Mouse (Mus musculus): Measurements from ENCODE around the gene Ndufa9.

Gene Ndufa9

GRCm38 (mm10) chr6:126848712-126849704 is at the start of gene Ndufa9:
Ndufa9 (minus strand) TSS chr6:126849136.
- peak; percentile 75 for ATAC-seq (ENCODE audit: insufficient number of reproducible peaks, low FRiP score, low TSS enrichment)

GRCm38 (mm10) chr6:126877118-126877517 is 28.2 kb upstream of the Ndufa9 start:
- ATAC-seq (ENCODE audit: insufficient number of reproducible peaks, low FRiP score, low TSS enrichment), result no peak

- ATAC-seq (ENCODE audit: insufficient number of reproducible peaks, low FRiP score, low TSS enrichment), result no peak
Measured at GRCm38 (mm10) chr6:126852881-126853280, 3.9 kb upstream of the Ndufa9 start, which contains the start of gene Akap3. Akap3 (plus strand) TSS chr6:126853098.

GRCm38 (mm10) chr6:126836628-126837027 is 12.3 kb downstream of the Ndufa9 start:
- ATAC-seq (ENCODE audit: insufficient number of reproducible peaks, low FRiP score, low TSS enrichment), result no peak

- ATAC-seq (ENCODE audit: insufficient number of reproducible peaks, low FRiP score, low TSS enrichment), result no peak
Measured at GRCm38 (mm10) chr6:126823087-126823486, 25.8 kb downstream of the Ndufa9 start.

GRCm38 (mm10) chr6:126816338-126816737 is 32.6 kb downstream of the Ndufa9 start:
- ATAC-seq (ENCODE audit: insufficient number of reproducible peaks, low FRiP score, low TSS enrichment), result no peak

GRCm38 (mm10) chr6:126815206-126815750 is 33.7 kb downstream of the Ndufa9 start:
- no peak for ATAC-seq (ENCODE audit: insufficient number of reproducible peaks, low FRiP score, low TSS enrichment)

GRCm38 (mm10) chr6:126811481-126811880 is 37.5 kb downstream of the Ndufa9 start:
- no peak for ATAC-seq (ENCODE audit: insufficient number of reproducible peaks, low FRiP score, low TSS enrichment)

GRCm38 (mm10) chr6:126808561-126808960 is 40.4 kb downstream of the Ndufa9 start:
- ATAC-seq (ENCODE audit: insufficient number of reproducible peaks, low FRiP score, low TSS enrichment), result no peak

- no peak for ATAC-seq (ENCODE audit: insufficient number of reproducible peaks, low FRiP score, low TSS enrichment)
Measured at GRCm38 (mm10) chr6:126808134-126808533, 40.8 kb downstream of the Ndufa9 start.

GRCm38 (mm10) chr6:126806783-126807182 is 42.2 kb downstream of the Ndufa9 start:
- no peak for ATAC-seq (ENCODE audit: insufficient number of reproducible peaks, low FRiP score, low TSS enrichment)

GRCm38 (mm10) chr6:126802946-126803345 is 46.0 kb downstream of the Ndufa9 start:
- no peak for ATAC-seq (ENCODE audit: insufficient number of reproducible peaks, low FRiP score, low TSS enrichment)

- ATAC-seq (ENCODE audit: insufficient number of reproducible peaks, low FRiP score, low TSS enrichment), result no peak
Measured at GRCm38 (mm10) chr6:126794751-126795150, 54.2 kb downstream of the Ndufa9 start.

GRCm38 (mm10) chr6:126793689-126794088 is 55.2 kb downstream of the Ndufa9 start:
- no peak for ATAC-seq (ENCODE audit: insufficient number of reproducible peaks, low FRiP score, low TSS enrichment)

GRCm38 (mm10) chr6:126791964-126792363 is 57.0 kb downstream of the Ndufa9 start:
- no peak for ATAC-seq (ENCODE audit: insufficient number of reproducible peaks, low FRiP score, low TSS enrichment)

GRCm38 (mm10) chr6:126791488-126791887 is 57.4 kb downstream of the Ndufa9 start:
- ATAC-seq (ENCODE audit: insufficient number of reproducible peaks, low FRiP score, low TSS enrichment), result no peak

- ATAC-seq (ENCODE audit: insufficient number of reproducible peaks, low FRiP score, low TSS enrichment), result no peak
Measured at GRCm38 (mm10) chr6:126788863-126789262, 60.1 kb downstream of the Ndufa9 start.

GRCm38 (mm10) chr6:126784206-126784605 is 64.7 kb downstream of the Ndufa9 start:
- no peak for ATAC-seq (ENCODE audit: insufficient number of reproducible peaks, low FRiP score, low TSS enrichment)

GRCm38 (mm10) chr6:126783651-126784066 is 65.3 kb downstream of the Ndufa9 start:
- ATAC-seq (ENCODE audit: insufficient number of reproducible peaks, low FRiP score, low TSS enrichment), result no peak

- no peak for ATAC-seq (ENCODE audit: insufficient number of reproducible peaks, low FRiP score, low TSS enrichment)
Measured at GRCm38 (mm10) chr6:126783056-126783455, 65.9 kb downstream of the Ndufa9 start.

- no peak for ATAC-seq (ENCODE audit: insufficient number of reproducible peaks, low FRiP score, low TSS enrichment)
Measured at GRCm38 (mm10) chr6:126777889-126778288, 71.0 kb downstream of the Ndufa9 start.

All from cerebellum, adult (tissue).